Mouse (Mus musculus) neural tube, embryonic 14.5 days (tissue): Measurements from ENCODE around the gene Tmem186. TPM values are rescaled to one million over a fixed set of nuclear protein-coding genes. Genes with fewer than 3 reads are reported as not detected.

Source experiments
- ATAC-seq: fragments of 200-750 bp; cut with Nextera tagmentation; 2 replicates; pipeline ENCODE4 v1.8.0; 2017; ENCODE audit warnings: low read depth, mild to moderate bottlenecking, moderate TSS enrichment, moderate library complexity
- H3K27ac ChIP-seq: fragments of 300-500 bp; sonication (generic); 2 replicates; pipeline ENCODE4 v1.5.1; 2014; ENCODE audit warnings: low read depth, mild to moderate bottlenecking, control low read depth, low read length, moderate library complexity, mixed read lengths
- H3K27me3 ChIP-seq: fragments of 300-500 bp; sonication (generic); 2 replicates; pipeline ENCODE4 v1.6.1; 2014; ENCODE audit warnings: low read length; ENCODE audit not compliant: control insufficient read depth, insufficient read depth
- H3K36me3 ChIP-seq: fragments of 300-500 bp; sonication (generic); 2 replicates; pipeline ENCODE4 v1.6.1; 2014; ENCODE audit warnings: low read length, mixed read lengths; ENCODE audit not compliant: control insufficient read depth, insufficient read depth
- H3K4me1 ChIP-seq: fragments of 300-500 bp; sonication (generic); 2 replicates; pipeline ENCODE4 v1.6.1; 2014; ENCODE audit warnings: low read length; ENCODE audit not compliant: control insufficient read depth, insufficient read depth
- H3K4me2 ChIP-seq: fragments of 300-500 bp; sonication (generic); 2 replicates; pipeline ENCODE4 v1.6.1; 2014; ENCODE audit warnings: mild to moderate bottlenecking, low read depth, low read length, control low read depth
- H3K4me3 ChIP-seq: fragments of 300-500 bp; sonication (generic); 2 replicates; pipeline ENCODE4 v1.5.1; 2014; ENCODE audit warnings: low read depth, low read length, control low read depth, mixed read lengths
- H3K9ac ChIP-seq: fragments of 300-500 bp; sonication (generic); replicated peaks from 2 replicates; pipeline ENCODE4 v1.6.1; 2014; ENCODE audit warnings: low read depth, mild to moderate bottlenecking, control low read depth, low read length, mixed read lengths
- H3K9me3 ChIP-seq: fragments of 300-500 bp; sonication (generic); 2 replicates; pipeline ENCODE4 v1.6.1; 2016; ENCODE audit warnings: low read length; ENCODE audit not compliant: control insufficient read depth
- WGBS: fragments of 180-500 bp; shearing (Covaris S2); extraction: QIAGEN DNeasy Blood & Tissue Kit; methylation state at CpG from one replicate; pipeline ENCODE4 v1.1.7; 2014; 5-methylcytosine and 5-hydroxymethylcytosine counted together
- polyA plus RNA-seq: library from polyadenylated mRNA; unstranded; fragments of >200 nt; fragmentation: Nextera tagmentation; extraction: Ambion mirVana; gene quantifications from 2 replicates; pipeline ENCODE4 v1.2.1, GENCODE M21; 2014

Gene Tmem186
- polyA plus RNA-seq, 1 experiment from 2014 or later: 13.8 TPM

DNA sequence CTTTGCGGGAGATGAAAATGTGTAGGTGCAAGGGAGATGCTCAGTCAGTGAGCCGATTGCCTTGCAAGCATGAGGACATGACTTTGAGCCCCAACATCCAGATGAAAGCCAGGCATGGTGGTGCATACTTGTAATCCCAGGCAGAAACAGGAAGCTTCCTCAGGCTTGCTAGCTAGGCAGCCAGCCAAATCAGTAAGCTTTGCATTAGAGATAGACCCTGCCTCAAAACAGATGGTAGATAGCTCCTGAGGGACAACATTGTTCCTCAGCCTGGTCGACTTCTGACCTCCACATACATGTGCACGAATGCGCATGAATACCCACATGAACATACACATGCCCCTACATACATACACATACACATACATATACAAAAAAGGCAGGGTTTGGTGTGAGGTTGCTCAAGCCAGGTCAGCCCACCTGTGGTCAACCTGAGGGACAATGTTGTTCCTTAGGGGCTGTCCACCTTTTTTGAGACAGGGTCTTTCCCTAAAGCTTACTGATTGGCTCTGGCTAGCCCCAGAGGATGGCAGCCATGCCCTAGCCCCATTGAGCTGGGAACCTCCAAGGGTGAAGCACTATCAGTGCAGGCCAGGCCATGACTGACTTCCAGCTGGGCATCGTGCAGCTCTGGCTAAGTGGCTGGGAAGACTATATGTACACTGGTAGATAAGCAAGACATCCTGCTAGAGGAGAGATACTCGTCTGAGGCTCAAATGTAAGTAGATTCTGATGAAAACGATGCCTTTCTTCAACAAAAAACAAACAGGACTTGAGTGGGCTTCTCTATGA is 25.1 kb downstream of the Tmem186 start:
- no peak for ATAC-seq
- no peaks in the 10 kb centered on the region for H3K9me3 ChIP-seq
- H3K9ac ChIP-seq: no peak overlapping the region
- H3K4me2 ChIP-seq: no peak overlapping the region
- H3K36me3 ChIP-seq: peaks cover 53% of the 10 kb centered on the region
- H3K4me3 ChIP-seq: no peak overlapping the region
- no peak overlapping the region for H3K27ac ChIP-seq
- no peaks in the 10 kb centered on the region for H3K27me3 ChIP-seq
- no peaks in the 10 kb centered on the region for H3K4me1 ChIP-seq
- 78% methylated on average over 8 of the region's 8 CpGs for WGBS

- Histone ChIP-seq H3K4me3 (no peak overlapping the region), H3K4me2 (no peak overlapping the region), H3K36me3 (peaks cover 47% of the 10 kb centered on the region), H3K27me3 (no peaks in the 10 kb centered on the region), H3K9me3 (no peaks in the 10 kb centered on the region), H3K4me1 (no peaks in the 10 kb centered on the region), H3K27ac (no peak overlapping the region), H3K9ac (no peak overlapping the region)
- ATAC-seq: no peak
- WGBS: 86% methylated on average over 3 of the region's 3 CpGs
Measured at GRCm38 (mm10) chr16:8610397-8610796, 27.1 kb downstream of the Tmem186 start.

DNA sequence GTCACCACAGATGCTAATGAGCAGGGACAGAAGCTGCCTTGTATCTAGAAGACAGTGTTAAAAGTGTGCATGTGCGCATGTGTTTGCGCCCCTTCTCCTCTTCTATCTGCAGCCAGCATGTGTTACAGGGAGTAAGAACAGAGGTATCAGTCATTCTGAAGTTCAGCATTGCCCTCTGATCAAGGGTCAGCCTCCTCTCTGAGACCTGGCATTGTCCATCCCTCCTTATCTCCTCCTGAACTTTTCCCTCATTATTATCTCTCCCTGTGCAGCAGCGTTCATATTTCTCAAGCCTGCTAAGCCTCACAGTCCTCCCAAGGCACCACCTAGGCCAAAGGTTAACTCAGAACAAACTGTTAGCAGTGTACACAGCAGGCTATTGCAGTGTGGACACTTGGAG is 33.7 kb downstream of the Tmem186 start:
- no peak overlapping the region for H3K27ac ChIP-seq
- H3K9me3 ChIP-seq: no peaks in the 10 kb centered on the region
- H3K9ac ChIP-seq: no peak overlapping the region
- no peaks in the 10 kb centered on the region for H3K27me3 ChIP-seq
- H3K4me3 ChIP-seq: no peak overlapping the region
- no peaks in the 10 kb centered on the region for H3K4me1 ChIP-seq
- WGBS: 84% methylated on average over 3 of the region's 3 CpGs
- no peak overlapping the region for H3K4me2 ChIP-seq
- H3K36me3 ChIP-seq: peaks cover 34% of the 10 kb centered on the region
- ATAC-seq: no peak

GRCm38 (mm10) chr16:8597516-8597915 is 40.0 kb downstream of the Tmem186 start:
- Histone ChIP-seq H3K9me3 (no peaks in the 10 kb centered on the region), H3K9ac (no peak overlapping the region), H3K36me3 (peaks cover 9% of the 10 kb centered on the region; the same call in 1 of the 2 replicates), H3K4me3 (no peak overlapping the region), H3K4me1 (no peaks in the 10 kb centered on the region), H3K27ac (no peak overlapping the region), H3K4me2 (no peak overlapping the region), H3K27me3 (no peaks in the 10 kb centered on the region)
- no peak for ATAC-seq
- WGBS: 92% methylated on average over 5 of the region's 5 CpGs

GRCm38 (mm10) chr16:8596336-8596735 is 41.2 kb downstream of the Tmem186 start:
- WGBS: 69% methylated on average over 4 of the region's 4 CpGs
- ATAC-seq: no peak
- Histone ChIP-seq H3K27ac (no peak overlapping the region), H3K4me2 (no peak overlapping the region), H3K4me1 (no peaks in the 10 kb centered on the region), H3K27me3 (no peaks in the 10 kb centered on the region), H3K9me3 (no peaks in the 10 kb centered on the region), H3K4me3 (no peak overlapping the region), H3K9ac (no peak overlapping the region), H3K36me3 (0 out of 2 replicates have a peak, but pooled peaks cover 2% of the 10 kb centered on the region)

GRCm38 (mm10) chr16:8595411-8595810 is 42.1 kb downstream of the Tmem186 start:
- no peak overlapping the region for H3K4me2 ChIP-seq
- H3K27me3 ChIP-seq: no peaks in the 10 kb centered on the region
- no peak overlapping the region for H3K27ac ChIP-seq
- no peak for ATAC-seq
- H3K4me3 ChIP-seq: no peak overlapping the region
- 75% methylated on average over 4 of the region's 4 CpGs for WGBS
- H3K4me1 ChIP-seq: no peaks in the 10 kb centered on the region
- H3K9ac ChIP-seq: no peak overlapping the region
- H3K9me3 ChIP-seq: no peaks in the 10 kb centered on the region
- no peaks in the 10 kb centered on the region for H3K36me3 ChIP-seq

GRCm38 (mm10) chr16:8585056-8585455 is 52.5 kb downstream of the Tmem186 start:
- ATAC-seq: no peak
- H3K4me3 ChIP-seq: no peak overlapping the region
- no peaks in the 10 kb centered on the region for H3K4me1 ChIP-seq
- no peak overlapping the region for H3K27ac ChIP-seq
- WGBS: 74% methylated on average over 5 of the region's 5 CpGs
- no peaks in the 10 kb centered on the region for H3K9me3 ChIP-seq
- no peaks in the 10 kb centered on the region for H3K27me3 ChIP-seq
- peaks cover 45% of the 10 kb centered on the region for H3K36me3 ChIP-seq
- no peak overlapping the region for H3K9ac ChIP-seq
- no peak overlapping the region for H3K4me2 ChIP-seq

DNA sequence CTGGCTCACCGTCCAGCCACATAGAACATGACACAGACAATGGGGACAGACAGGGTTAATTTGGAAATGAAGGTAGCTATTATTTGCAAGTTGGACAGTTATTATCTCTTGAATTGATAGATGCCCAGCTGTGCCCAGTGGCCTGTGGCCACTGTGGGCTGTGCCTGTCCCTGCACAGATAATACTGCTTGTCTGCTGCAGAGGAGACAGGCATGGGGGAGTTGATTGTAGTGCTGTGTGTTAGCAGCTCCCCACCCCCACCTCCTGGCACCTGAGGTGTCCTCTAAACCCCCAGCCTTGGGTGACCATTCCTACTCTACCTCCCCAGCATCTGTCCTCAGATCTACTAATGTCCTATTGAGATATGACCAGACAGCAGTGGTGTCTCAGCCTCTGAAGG is 53.3 kb downstream of the Tmem186 start:
- ATAC-seq: peak; percentile 44; the same call in 1 of the 2 replicates
- H3K9ac ChIP-seq: no peak overlapping the region
- H3K36me3 ChIP-seq: peaks cover 40% of the 10 kb centered on the region
- no peaks in the 10 kb centered on the region for H3K27me3 ChIP-seq
- H3K4me2 ChIP-seq: no peak overlapping the region
- H3K9me3 ChIP-seq: no peaks in the 10 kb centered on the region
- WGBS: 30% methylated on average over 1 of the region's 1 CpGs
- peak overlapping the region; percentile 28; the same call in 1 of the 2 replicates for H3K27ac ChIP-seq
- no peak overlapping the region for H3K4me3 ChIP-seq
- no peaks in the 10 kb centered on the region for H3K4me1 ChIP-seq
